Mouse (Mus musculus) c-Kit-positive CD71-negative TER-119-negative erythroid progenitor cells, embryonic 14.5 days (primary cell): ENCODE results near the gene Tgfb1.
"Not testable (repeated sequence)": the region's sequence is repeated elsewhere in the genome, so short reads cannot be mapped to it uniquely, and the experiment has no call there.

Source experiments
- DNase-seq: peaks from one replicate; pipeline ENCODE4 v3.0.0-alpha.2; 2013; ENCODE audit warnings: low read depth

The Tgfb1 gene

DNA sequence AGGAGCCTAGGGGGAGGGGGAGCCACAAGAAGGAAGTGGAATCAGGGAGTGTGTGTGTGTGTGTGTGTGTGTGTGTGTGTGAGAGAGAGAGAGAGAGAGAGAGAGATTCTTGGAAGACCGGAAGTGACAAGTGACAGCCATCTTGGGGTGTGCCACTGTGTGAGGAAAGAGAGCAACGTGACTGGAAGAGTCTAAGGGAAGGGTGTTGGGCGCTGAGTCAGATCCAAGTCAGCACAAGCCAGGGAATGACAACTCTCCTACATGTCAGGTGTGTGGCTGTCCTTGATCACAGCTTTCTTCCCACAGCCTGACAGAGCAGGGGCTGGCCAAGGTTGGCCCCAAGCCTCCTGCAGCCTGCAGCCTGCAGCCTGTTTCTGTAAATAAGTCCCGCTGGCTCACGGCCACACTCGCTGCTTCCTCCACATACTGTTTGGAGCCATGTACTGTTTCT is 19.0 kb downstream of the Tgfb1 start:
- DNase-seq = no peak

DNA sequence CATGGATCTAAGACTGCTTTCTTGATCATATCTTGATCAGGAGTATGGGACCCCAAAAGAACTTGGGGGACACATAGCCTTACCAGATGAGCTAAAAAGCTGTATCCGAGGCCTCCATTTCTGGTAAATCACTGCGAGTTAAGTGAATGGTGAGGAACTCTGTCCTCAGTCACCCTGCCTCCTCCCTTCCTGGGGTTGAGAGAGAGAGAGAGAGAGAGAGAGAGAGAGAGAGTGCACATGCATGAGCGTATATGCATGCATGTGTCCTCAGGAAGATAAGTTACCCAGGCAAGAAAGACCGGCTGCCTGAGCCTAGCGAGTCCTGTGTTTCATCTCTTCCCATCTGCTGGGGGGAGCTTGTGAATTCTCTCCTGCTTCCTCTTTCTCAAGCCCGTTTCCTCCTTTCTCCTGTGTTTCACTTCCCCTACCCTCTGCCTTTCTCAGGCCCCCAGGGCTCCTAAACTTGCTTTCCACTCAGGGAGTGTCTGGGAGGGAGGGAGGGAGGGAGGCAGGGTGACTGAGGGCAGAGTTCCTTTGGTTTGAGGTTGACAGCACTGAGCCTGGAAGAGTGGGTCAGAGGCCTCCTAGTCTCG is 19.9 kb downstream of the Tgfb1 start:
- DNase-seq = no peak

DNA sequence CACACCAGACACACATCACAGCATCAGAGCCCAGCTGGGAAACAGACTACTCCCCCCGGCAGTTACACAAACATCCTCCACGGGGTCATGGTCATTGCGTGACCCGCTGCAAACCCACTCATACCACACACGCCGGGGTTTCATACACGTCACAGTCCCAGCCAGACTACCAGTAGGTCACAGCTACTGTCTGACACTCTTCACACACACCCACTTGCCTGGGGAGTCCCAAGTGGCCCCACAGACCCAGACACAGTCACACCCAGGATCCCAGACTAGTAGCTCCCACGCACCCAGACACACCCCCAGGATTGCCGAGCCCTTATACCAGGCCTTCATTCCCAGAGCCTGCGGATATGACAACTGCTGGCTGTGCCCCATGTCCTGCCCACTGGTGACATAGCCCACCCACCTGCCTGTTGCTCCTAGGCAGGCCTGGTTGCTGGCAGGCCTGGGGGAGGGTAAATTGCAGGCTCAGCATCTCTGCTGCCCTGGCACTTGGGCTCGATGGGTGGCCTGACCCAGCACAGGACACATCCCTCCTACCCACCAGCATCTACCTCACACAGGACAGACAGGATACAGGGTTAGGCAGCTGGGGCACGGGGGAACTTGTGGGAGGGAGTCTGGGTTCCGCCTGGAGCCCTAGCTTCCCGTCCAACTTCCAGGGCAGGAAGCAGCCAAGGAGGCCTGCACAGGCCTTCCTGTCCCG is 20.9 kb downstream of the Tgfb1 start:
- no peak for DNase-seq

DNA sequence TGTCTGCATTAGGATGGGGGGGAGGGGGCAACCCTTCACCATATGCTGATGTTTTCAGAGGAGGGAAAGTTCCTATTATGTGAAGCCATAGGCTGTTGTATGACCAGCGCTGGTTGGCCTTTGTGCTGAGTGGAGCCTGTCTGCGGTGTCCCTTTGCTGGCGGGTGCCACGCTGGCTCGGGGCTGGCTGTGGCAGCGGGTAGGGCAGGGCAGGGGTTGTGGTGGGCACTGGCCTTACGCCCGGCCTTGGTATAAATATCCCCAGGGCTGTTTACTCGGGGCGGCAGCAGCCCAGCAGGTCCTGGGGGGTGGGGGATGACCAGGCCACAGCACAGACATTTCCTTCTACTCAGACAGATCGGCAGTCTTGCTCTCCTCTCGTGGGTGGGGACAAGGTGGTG is 23.2 kb downstream of the Tgfb1 start:
- DNase-seq = no peak

- DNase-seq = no peak
These were observed 23.8 kb downstream of the Tgfb1 start for GRCm38 (mm10) chr7:25710519-25711130.

DNA sequence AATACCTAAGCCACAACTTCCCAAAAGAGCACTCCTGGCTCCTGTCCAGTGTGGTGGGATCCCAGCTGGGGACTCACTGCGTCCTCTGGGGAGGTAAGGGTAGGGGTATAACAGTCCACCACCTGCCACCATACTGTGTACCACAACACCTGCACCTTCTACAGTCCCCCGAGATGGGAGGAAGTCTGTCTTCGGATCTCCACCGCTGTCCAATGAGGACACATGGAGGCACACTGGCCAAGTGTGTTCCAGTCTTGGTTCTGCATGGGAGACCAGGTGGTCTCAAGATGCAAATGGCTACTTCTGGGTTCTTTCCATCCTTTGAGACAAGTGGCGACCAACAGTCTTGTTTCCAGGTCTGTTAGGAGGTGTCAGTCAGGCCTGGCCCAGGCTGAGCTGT is 24.4 kb downstream of the Tgfb1 start:
- no peak for DNase-seq

DNA sequence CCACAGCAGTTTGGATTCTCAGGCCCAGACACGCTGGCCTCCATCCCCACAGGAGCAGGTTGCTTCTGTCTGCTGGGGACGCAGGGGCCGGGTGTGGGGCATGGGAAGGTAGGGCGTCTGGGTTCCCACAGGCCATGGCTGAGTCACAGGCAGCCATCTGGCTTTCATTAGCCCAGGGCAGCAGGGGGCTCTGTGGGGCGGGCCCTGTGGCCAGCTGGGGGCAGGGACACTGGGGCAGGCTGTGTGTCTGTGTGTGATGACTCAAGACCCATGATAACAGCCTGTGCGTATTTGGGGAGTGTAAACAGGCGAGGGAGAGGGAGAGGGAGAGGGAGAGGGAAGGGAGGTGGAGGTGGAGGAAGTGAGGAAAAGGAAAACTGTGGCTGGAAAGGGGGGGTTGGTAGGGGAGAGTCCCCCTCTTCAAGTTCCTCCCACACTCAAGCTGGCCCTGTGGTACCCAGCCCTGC is 25.0 kb downstream of the Tgfb1 start:
- DNase-seq = peak; percentile 53

- no peak for DNase-seq
These were observed 26.0 kb downstream of the Tgfb1 start for GRCm38 (mm10) chr7:25712801-25713200.

DNA sequence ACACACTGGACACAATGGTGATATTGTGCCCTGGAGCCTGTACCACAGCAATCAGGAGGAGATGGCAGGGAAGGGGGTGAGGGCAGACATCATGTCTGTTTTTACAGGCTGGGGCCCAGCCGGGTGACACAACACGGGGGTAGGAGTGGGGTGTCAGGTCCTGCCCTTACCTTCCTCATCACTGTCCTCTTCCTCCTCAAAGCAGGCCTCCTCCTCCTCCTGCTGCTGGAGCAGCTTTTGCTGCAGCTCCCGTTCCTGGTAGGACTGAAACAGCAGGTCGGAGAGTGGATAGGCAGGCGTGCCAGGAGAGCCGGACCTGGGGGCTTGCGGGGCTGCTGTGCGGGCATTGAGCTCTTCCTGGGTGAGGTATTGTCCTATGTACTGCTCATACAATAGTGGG is 27.8 kb downstream of the Tgfb1 start:
- no peak for DNase-seq

GRCm38 (mm10) chr7:25715731-25716271 is 29.0 kb downstream of the Tgfb1 start:
- DNase-seq = no peak

GRCm38 (mm10) chr7:25717478-25717877 is 30.7 kb downstream of the Tgfb1 start:
- DNase-seq = no peak

- peak; percentile 98 for DNase-seq
These were observed 32.1 kb downstream of the Tgfb1 start, which contains the start of gene Ccdc97 for GRCm38 (mm10) chr7:25718788-25719417. Gene Ccdc97 (minus strand): TSS chr7:25719088.

DNA sequence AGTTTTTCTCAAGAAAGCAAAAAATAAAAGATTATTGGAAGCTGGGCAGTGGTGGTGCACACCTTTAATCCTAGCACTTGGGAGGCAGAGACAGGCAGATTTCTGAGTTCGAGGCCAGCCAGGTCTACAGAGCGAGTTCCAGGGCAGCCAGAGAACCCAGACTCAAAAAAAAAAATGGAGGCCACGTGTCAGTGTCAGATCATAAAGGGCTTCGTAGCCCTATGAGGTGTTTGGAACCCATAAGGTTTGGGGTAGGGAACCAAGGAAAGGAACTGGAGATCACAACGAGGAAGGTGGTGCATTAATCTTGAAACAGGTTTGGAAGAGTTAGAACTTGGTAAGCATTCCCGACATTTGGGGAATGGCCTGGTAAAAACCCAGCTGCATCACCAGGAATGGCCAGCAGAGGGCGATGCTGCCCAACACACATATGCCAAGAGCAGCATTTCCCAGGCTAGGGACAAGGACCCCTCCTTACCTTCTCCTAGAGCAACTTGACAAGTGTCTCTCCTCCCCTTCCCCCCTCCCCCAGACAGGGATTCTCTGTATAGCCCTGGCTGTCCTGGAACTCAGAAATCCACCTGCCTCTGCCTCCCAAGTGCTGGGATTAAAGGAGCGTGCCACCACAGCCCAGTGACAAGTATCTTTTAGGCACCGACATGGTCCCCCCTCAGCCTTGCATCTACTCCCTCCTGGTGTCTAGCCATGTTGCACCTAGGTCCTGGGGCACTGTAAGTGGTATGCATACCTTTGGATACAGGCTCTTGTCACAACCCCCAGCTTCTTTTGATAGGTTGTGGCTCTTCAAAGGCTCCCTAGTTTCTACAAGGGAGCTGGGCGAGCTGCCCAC is 33.2 kb downstream of the Tgfb1 start:
- DNase-seq = peak; percentile 58

DNA sequence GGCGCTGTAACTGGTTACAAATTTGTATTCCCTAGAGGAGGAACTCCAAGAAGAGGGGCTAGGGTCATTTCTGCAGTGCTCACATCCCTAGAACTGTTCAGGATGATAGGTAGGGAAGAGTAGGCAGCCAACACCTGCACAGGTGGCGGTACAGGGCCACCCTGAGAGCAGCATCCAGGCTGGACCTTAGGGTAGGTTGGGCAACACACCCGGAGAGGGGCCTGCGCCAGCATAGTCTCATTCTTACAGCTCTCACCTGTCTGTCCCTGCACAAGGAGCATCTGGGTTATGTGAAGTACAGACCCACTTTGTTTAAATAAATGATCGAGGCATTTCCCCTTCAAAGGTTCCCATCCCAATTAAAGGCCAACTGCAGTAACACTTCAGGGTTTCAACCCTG is 34.0 kb downstream of the Tgfb1 start:
- DNase-seq = no peak

- DNase-seq = not testable (repeated sequence)
These were observed 35.0 kb downstream of the Tgfb1 start for GRCm38 (mm10) chr7:25721776-25722175.

DNA sequence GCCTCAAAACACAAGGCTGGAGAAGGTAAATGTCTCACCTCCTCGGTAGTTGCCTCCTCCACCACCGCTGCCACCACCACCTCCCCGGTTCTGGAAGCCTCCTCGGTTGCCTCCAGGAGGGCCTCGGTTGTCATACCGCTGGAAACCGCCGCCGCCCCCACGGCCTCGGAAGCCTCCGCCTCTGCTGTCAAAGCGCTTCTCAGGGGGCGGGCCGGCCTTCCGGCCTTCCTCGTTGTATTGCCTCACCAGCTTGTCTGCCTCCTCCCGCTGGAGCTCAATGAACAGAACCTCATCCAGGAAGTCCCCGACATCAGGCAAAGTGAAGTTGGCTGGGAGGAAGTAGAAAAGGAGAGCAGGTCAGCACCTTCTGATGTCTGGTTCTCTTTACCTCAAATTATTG is 39.1 kb downstream of the Tgfb1 start:
- DNase-seq = no peak

DNA sequence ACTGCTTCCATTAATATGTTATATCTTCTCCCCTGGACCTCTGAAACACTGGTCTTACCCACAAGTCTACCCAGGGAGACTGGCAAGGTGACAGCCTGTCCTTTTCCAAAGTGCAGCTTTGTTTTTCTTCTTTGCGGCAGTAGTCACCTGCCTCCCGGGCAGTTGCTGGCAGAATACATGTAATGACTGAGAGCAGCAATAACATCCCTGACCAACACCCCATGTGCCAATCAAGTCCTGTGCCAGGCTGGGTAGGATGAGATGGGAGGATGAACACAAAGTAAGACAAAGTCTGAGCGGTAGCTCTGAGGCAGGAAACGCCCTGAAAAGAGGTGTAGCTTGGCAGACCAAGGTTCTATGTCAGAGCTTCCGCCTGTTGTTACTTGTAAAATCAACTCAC is 41.0 kb downstream of the Tgfb1 start:
- no peak for DNase-seq

DNA sequence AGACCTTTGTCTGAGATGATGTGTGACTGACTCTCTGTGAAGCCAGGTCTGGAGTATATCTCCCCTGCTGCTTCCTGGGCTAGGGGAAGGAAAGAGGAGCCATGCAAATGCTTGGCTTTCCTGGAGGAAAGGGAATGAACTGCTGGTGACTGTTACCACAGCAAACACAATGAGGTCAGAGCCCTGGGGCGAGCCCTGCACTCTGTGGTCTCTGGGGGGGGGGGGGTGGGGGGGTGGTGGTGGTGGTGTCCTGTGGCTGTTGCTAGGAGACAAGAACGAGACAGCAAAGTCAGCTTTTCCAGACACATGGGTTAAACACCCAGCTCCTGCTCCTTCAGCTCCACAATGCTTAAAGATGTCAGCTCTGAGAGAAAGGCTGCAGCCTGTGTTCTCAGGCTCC is 42.6 kb downstream of the Tgfb1 start:
- no peak for DNase-seq

- DNase-seq = no peak
These were observed 43.1 kb downstream of the Tgfb1 start for GRCm38 (mm10) chr7:25729862-25730261.

DNA sequence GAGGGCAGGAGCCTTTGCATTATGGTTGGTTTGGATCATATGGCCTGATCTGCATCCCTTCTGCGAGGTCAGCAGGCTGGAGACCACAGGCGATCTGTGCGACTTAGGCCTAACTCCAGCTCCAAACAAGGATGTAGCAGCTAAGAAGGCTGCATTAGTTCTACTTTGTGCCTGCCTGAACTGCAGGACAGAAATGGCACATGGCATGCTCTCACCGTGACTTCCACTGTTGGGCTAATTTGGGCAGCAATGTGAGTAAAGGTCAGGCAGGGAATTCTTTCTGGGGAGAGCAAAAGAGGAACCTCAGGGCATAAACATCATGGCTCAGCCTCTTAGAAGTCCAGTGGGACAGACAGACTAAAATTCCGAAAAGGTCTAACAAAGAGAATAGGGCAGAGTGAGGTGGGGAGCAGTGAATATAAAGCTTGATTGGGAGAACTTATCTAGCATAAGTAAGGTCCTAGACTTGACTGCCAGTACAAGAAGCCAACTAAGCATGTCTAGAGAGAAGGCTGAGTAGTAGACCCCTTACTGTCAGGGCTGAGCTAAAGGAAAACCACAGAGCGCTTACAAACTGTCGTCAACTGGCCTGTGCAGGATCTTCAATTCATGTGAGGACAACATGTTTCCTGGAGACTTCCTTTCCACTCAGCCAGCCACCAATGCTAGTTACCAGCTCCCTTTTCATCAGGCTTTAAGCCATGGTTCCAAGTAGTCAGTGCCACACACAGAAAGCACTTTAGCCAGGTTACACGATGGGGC is 44.7 kb downstream of the Tgfb1 start:
- DNase-seq = no peak

GRCm38 (mm10) chr7:25734991-25735390 is 48.2 kb downstream of the Tgfb1 start:
- DNase-seq = no peak
